Mouse (Mus musculus) forebrain, embryonic 12.5 days (tissue): ENCODE data around the gene Olfr1411. TPM values are rescaled to one million over a fixed set of nuclear protein-coding genes. Genes with fewer than 3 reads are reported as not detected.

ENCODE experiments used
- ATAC-seq: fragments of 200-750 bp; cut with Nextera tagmentation; 2 replicates; pipeline ENCODE4 v1.8.0; 2017; ENCODE audit warnings: moderate TSS enrichment; ENCODE audit not compliant: low FRiP score
- H3K27ac ChIP-seq: fragments of 300-500 bp; sonication (generic); 2 replicates; pipeline ENCODE4 v1.5.1; 2016; ENCODE audit warnings: mild to moderate bottlenecking
- H3K27me3 ChIP-seq: fragments of 300-500 bp; sonication (generic); 2 replicates; pipeline ENCODE4 v1.6.1; 2016; ENCODE audit warnings: mild to moderate bottlenecking
- H3K36me3 ChIP-seq: fragments of 300-500 bp; sonication (generic); replicated peaks from 2 replicates; pipeline ENCODE4 v1.6.1; 2016; ENCODE audit warnings: mild to moderate bottlenecking
- H3K4me1 ChIP-seq: fragments of 300-500 bp; sonication (generic); 2 replicates; pipeline ENCODE4 v1.6.1; 2016
- H3K4me2 ChIP-seq: fragments of 300-500 bp; sonication (generic); 2 replicates; pipeline ENCODE4 v1.6.1; 2016; ENCODE audit warnings: mild to moderate bottlenecking, moderate library complexity
- H3K4me3 ChIP-seq: fragments of 300-500 bp; sonication (generic); replicated peaks from 2 replicates; pipeline ENCODE4 v1.5.1; 2016; ENCODE audit warnings: mild to moderate bottlenecking
- H3K9ac ChIP-seq: fragments of 300-500 bp; sonication (generic); 2 replicates; pipeline ENCODE4 v1.6.1; 2016; ENCODE audit warnings: mild to moderate bottlenecking
- H3K9me3 ChIP-seq: fragments of 300-500 bp; sonication (generic); 2 replicates; pipeline ENCODE4 v1.6.1; 2016
- WGBS: fragments of 180-500 bp; shearing (Covaris S2); methylation state at CpG from one replicate; pipeline ENCODE4 v1.1.7; 2016; 5-methylcytosine and 5-hydroxymethylcytosine counted together
- polyA plus RNA-seq: library from polyadenylated mRNA; unstranded; fragments of >200 nt; fragmentation: Nextera tagmentation; extraction: Ambion mirVana; gene quantifications from 2 replicates; pipeline ENCODE4 v1.2.1, GENCODE M21; 2016

Olfr1411 gene
- polyA plus RNA-seq = not detected in 2 replicates

GRCm38 (mm10) chr1:92594111-92594510, at the start of gene Olfr1411:
Gene Olfr1411 (plus strand): TSS chr1:92594411.
- Histone ChIP-seq H3K9ac (no peak within 1 kb of the TSS), H3K27me3 (no peaks in the 10 kb centered on the region), H3K4me1 (no peaks in the 10 kb centered on the region), H3K27ac (no peak within 1 kb of the TSS), H3K36me3 (no peaks in the 10 kb centered on the region), H3K4me2 (no peak within 1 kb of the TSS), H3K9me3 (no peaks in the 10 kb centered on the region), H3K4me3 (no peak within 1 kb of the TSS)
- ATAC-seq = no peak

- no peaks in the 10 kb centered on the region for H3K9me3 ChIP-seq
- H3K9ac ChIP-seq = no peak overlapping the region
- no peaks in the 10 kb centered on the region for H3K36me3 ChIP-seq
- 77% methylated on average over 2 of the region's 2 CpGs for WGBS
- no peak overlapping the region for H3K27ac ChIP-seq
- no peak overlapping the region for H3K4me3 ChIP-seq
- no peaks in the 10 kb centered on the region for H3K4me1 ChIP-seq
- no peak overlapping the region for H3K4me2 ChIP-seq
- H3K27me3 ChIP-seq = no peaks in the 10 kb centered on the region
- no peak for ATAC-seq
Measured at GRCm38 (mm10) chr1:92545929-92546328, 48.3 kb upstream of the Olfr1411 start.

GRCm38 (mm10) chr1:92571022-92571421, 23.2 kb upstream of the Olfr1411 start, which contains the start of gene Olfr1413:
Gene Olfr1413 (plus strand): TSS chr1:92571322.
- no peaks in the 10 kb centered on the region for H3K27me3 ChIP-seq

GRCm38 (mm10) chr1:92585479-92585878, 8.7 kb upstream of the Olfr1411 start, which contains the start of gene Olfr1412:
Gene Olfr1412 (plus strand): TSS chr1:92585779.
- no peak within 1 kb of the TSS for H3K4me2 ChIP-seq
- H3K27ac ChIP-seq = no peak within 1 kb of the TSS
- no peak within 1 kb of the TSS for H3K4me3 ChIP-seq
- ATAC-seq = no peak
- H3K36me3 ChIP-seq = no peaks in the 10 kb centered on the region
- no peak within 1 kb of the TSS for H3K9ac ChIP-seq
- no peaks in the 10 kb centered on the region for H3K9me3 ChIP-seq
- H3K27me3 ChIP-seq = no peaks in the 10 kb centered on the region
- WGBS = 84% methylated on average over 2 of the region's 2 CpGs
- H3K4me1 ChIP-seq = no peaks in the 10 kb centered on the region

More at GRCm38 (mm10) chr1:92571022-92571421, 23.2 kb upstream of the Olfr1411 start, which contains the start of gene Olfr1413:
- no peaks in the 10 kb centered on the region for H3K9me3 ChIP-seq
- WGBS = 86% methylated on average over 3 of the region's 3 CpGs
- no peaks in the 10 kb centered on the region for H3K4me1 ChIP-seq
- no peak within 1 kb of the TSS for H3K4me2 ChIP-seq
- H3K27ac ChIP-seq = no peak within 1 kb of the TSS
- no peaks in the 10 kb centered on the region for H3K36me3 ChIP-seq
- no peak for ATAC-seq
- no peak within 1 kb of the TSS for H3K9ac ChIP-seq
- no peak within 1 kb of the TSS for H3K4me3 ChIP-seq

GRCm38 (mm10) chr1:92596019-92596418, 1.8 kb downstream of the Olfr1411 start:
- H3K27me3 ChIP-seq = no peaks in the 10 kb centered on the region
- no peak for ATAC-seq
- 95% methylated on average over 3 of the region's 3 CpGs for WGBS
- H3K4me1 ChIP-seq = no peaks in the 10 kb centered on the region
- no peak overlapping the region for H3K4me3 ChIP-seq
- H3K36me3 ChIP-seq = no peaks in the 10 kb centered on the region
- H3K9me3 ChIP-seq = no peaks in the 10 kb centered on the region
- no peak overlapping the region for H3K27ac ChIP-seq
- no peak overlapping the region for H3K9ac ChIP-seq
- H3K4me2 ChIP-seq = no peak overlapping the region

- H3K27me3 ChIP-seq = peaks cover 9% of the 10 kb centered on the region
- H3K36me3 ChIP-seq = no peaks in the 10 kb centered on the region
- no peaks in the 10 kb centered on the region for H3K4me1 ChIP-seq
- no peaks in the 10 kb centered on the region for H3K9me3 ChIP-seq
- no peak within 1 kb of the TSS for H3K27ac ChIP-seq
- no peak within 1 kb of the TSS for H3K4me2 ChIP-seq
- H3K9ac ChIP-seq = no peak within 1 kb of the TSS
- ATAC-seq = no peak
- no peak within 1 kb of the TSS for H3K4me3 ChIP-seq
- 88% methylated on average over 1 of the region's 1 CpGs for WGBS
Measured at GRCm38 (mm10) chr1:92605482-92605881, 11.3 kb downstream of the Olfr1411 start, which contains the start of gene Olfr1410. Gene Olfr1410 (plus strand): TSS chr1:92605782.

- ATAC-seq = no peak
- WGBS = 78% methylated on average over 4 of the region's 4 CpGs
Measured at GRCm38 (mm10) chr1:92607711-92608110, 13.5 kb downstream of the Olfr1411 start.

GRCm38 (mm10) chr1:92611008-92611407, 16.8 kb downstream of the Olfr1411 start:
- Histone ChIP-seq H3K4me3 (no peak overlapping the region), H3K27ac (no peak overlapping the region), H3K4me1 (peaks cover 5% of the 10 kb centered on the region; the same call in 1 of the 2 replicates), H3K4me2 (no peak overlapping the region), H3K9ac (no peak overlapping the region), H3K27me3 (peaks cover 18% of the 10 kb centered on the region), H3K9me3 (no peaks in the 10 kb centered on the region), H3K36me3 (no peaks in the 10 kb centered on the region)
- 4% methylated on average over 5 of the region's 5 CpGs for WGBS
- ATAC-seq = no peak

More at GRCm38 (mm10) chr1:92607711-92608110, 13.5 kb downstream of the Olfr1411 start:
- no peaks in the 10 kb centered on the region for H3K36me3 ChIP-seq
- no peaks in the 10 kb centered on the region for H3K4me1 ChIP-seq
- H3K9ac ChIP-seq = no peak overlapping the region
- no peak overlapping the region for H3K4me3 ChIP-seq
- H3K9me3 ChIP-seq = no peaks in the 10 kb centered on the region
- H3K4me2 ChIP-seq = no peak overlapping the region
- no peak overlapping the region for H3K27ac ChIP-seq
- peaks cover 18% of the 10 kb centered on the region for H3K27me3 ChIP-seq

GRCm38 (mm10) chr1:92613175-92613574, 19.0 kb downstream of the Olfr1411 start:
- no peak for ATAC-seq
- no peak overlapping the region for H3K27ac ChIP-seq
- H3K36me3 ChIP-seq = no peaks in the 10 kb centered on the region
- H3K27me3 ChIP-seq = peaks cover 14% of the 10 kb centered on the region
- no peak overlapping the region for H3K4me2 ChIP-seq
- WGBS = 39% methylated on average over 4 of the region's 4 CpGs
- H3K9ac ChIP-seq = no peak overlapping the region
- H3K9me3 ChIP-seq = no peaks in the 10 kb centered on the region
- H3K4me3 ChIP-seq = no peak overlapping the region
- peaks cover 5% of the 10 kb centered on the region; the same call in 1 of the 2 replicates for H3K4me1 ChIP-seq

- H3K4me3 ChIP-seq = no peak overlapping the region
- H3K4me2 ChIP-seq = no peak overlapping the region
- no peak for ATAC-seq
- no peak overlapping the region for H3K27ac ChIP-seq
- H3K9ac ChIP-seq = no peak overlapping the region
- H3K36me3 ChIP-seq = no peaks in the 10 kb centered on the region
- peaks cover 9% of the 10 kb centered on the region for H3K27me3 ChIP-seq
- WGBS = 9% methylated on average over 1 of the region's 1 CpGs
- H3K9me3 ChIP-seq = no peaks in the 10 kb centered on the region
- peaks cover 5% of the 10 kb centered on the region; the same call in 1 of the 2 replicates for H3K4me1 ChIP-seq
Measured at GRCm38 (mm10) chr1:92614516-92614915, 20.3 kb downstream of the Olfr1411 start.

- Histone ChIP-seq H3K4me1 (peaks cover 5% of the 10 kb centered on the region; the same call in 1 of the 2 replicates), H3K36me3 (no peaks in the 10 kb centered on the region), H3K9ac (no peak overlapping the region), H3K4me3 (no peak overlapping the region), H3K27me3 (peaks cover 9% of the 10 kb centered on the region), H3K27ac (no peak overlapping the region), H3K9me3 (no peaks in the 10 kb centered on the region), H3K4me2 (no peak overlapping the region)
- ATAC-seq = no peak
- 85% methylated on average over 1 of the region's 1 CpGs for WGBS
Measured at GRCm38 (mm10) chr1:92616046-92616445, 21.8 kb downstream of the Olfr1411 start.

- peaks cover 5% of the 10 kb centered on the region; the same call in 1 of the 2 replicates for H3K4me1 ChIP-seq
- H3K27me3 ChIP-seq = 0 out of 2 replicates have a peak, but pooled peaks cover under 1% of the 10 kb centered on the region
- no peaks in the 10 kb centered on the region for H3K9me3 ChIP-seq
- 71% methylated on average over 2 of the region's 2 CpGs for WGBS
- no peak within 1 kb of the TSS for H3K4me3 ChIP-seq
- no peaks in the 10 kb centered on the region for H3K36me3 ChIP-seq
- no peak within 1 kb of the TSS for H3K9ac ChIP-seq
- no peak for ATAC-seq
- no peak within 1 kb of the TSS for H3K4me2 ChIP-seq
- no peak within 1 kb of the TSS for H3K27ac ChIP-seq
Measured at GRCm38 (mm10) chr1:92617488-92617887, 23.3 kb downstream of the Olfr1411 start, which contains the start of gene Olfr12. Gene Olfr12 (plus strand): TSS chr1:92617788.

GRCm38 (mm10) chr1:92618360-92618759, 24.1 kb downstream of the Olfr1411 start:
- peaks cover 3% of the 10 kb centered on the region; the same call in 1 of the 2 replicates for H3K4me1 ChIP-seq
- no peaks in the 10 kb centered on the region for H3K36me3 ChIP-seq
- ATAC-seq = no peak
- no peak overlapping the region for H3K9ac ChIP-seq
- H3K4me3 ChIP-seq = no peak overlapping the region
- H3K9me3 ChIP-seq = no peaks in the 10 kb centered on the region
- no peak overlapping the region for H3K27ac ChIP-seq
- H3K27me3 ChIP-seq = no peaks in the 10 kb centered on the region
- no peak overlapping the region for H3K4me2 ChIP-seq
- WGBS = 74% methylated on average over 4 of the region's 4 CpGs
